Mouse (Mus musculus): Measurements from ENCODE around the gene Prss33.

- TF ChIP-seq POLR2A (IDR thresholded peaks at IDR 0.05; ENCODE audit: borderline replicate concordance, extremely low read depth, insufficient read depth, insufficient read length, poor library complexity, severe bottlenecking), result no peak
- no peak for TF ChIP-seq CTCF (IDR thresholded peaks at IDR 0.05; ENCODE audit: borderline replicate concordance, extremely low read depth, insufficient read depth, insufficient read length)
These were observed 21.3 kb upstream of the Prss33 start for GRCm38 (mm10) chr17:23857193-23857592.
